Mouse (Mus musculus): ENCODE measurements around the gene Tubb2a. TPM values are rescaled to one million over a fixed set of nuclear protein-coding genes. Genes with fewer than 3 reads are reported as not detected.
A peak's percentile ranks its signal among the peaks of the same experiment; 100 is the strongest.
"Not testable (repeated sequence)": the region's sequence is repeated elsewhere in the genome, so short reads cannot be mapped to it uniquely, and the experiment has no call there.

Tubb2a gene
- polyA plus RNA-seq, 1 experiment from 2014 or later: 26.8 TPM

DNA sequence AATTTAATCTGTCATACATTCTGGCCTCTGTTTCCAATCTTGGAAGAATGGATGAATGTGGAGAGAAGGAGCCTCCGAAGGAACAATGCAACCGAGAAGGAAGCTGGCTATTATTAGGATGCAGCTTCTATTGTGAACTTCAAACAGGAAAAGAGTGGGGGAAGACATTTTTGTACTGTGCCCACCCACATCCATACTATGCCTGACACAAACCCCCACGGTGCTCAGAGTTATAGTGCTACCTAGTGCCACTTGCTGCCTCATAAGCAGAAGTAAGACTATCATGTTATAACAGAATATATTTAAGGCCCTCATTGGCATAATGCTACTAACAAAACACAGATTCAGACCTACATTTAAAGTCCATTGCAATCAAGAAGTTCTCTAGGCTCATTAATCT, 11.6 kb upstream of the Tubb2a start:
- TF ChIP-seq CTCF (IDR thresholded peaks at IDR 0.05): no peak

GRCm38 (mm10) chr13:34088871-34089288, 11.1 kb upstream of the Tubb2a start:
- POLR2A ChIA-PET: no interaction called here
- ATAC-seq: no peak
- in situ Hi-C loops (cut with MboI; ENCODE audit: low pct_unique_long_range_greater_than_20kb): no loop called here

More for the DNA sequence above, 11.6 kb upstream of the Tubb2a start:
- H3K27me3 ChIP-seq: no peaks in the 10 kb centered on the region
- ATAC-seq (no peak), DNase-seq (ENCODE audit: low read depth, low spot score) (no peak)
- ChIA-PET POLR2A (no interaction called here), CTCF (interaction anchor here (0.9 to 2.0 kb wide), 3 partner anchors 11 to 43 kb away, joined by 3 to 6 read pairs (median 4); no protein-coding TSS in a partner anchor)
- in situ Hi-C loops (cut with MboI; ENCODE audit: low pct_unique_long_range_greater_than_20kb): no loop called here

GRCm38 (mm10) chr13:34088201-34088649, 10.4 kb upstream of the Tubb2a start:
- POLR2A ChIA-PET; H3K27me3 ChIP-seq; in situ Hi-C loops (cut with MboI; ENCODE audit: low pct_unique_long_range_greater_than_20kb); DNase-seq (ENCODE audit: low read depth, low spot score): not testable (repeated sequence)
- peak; percentile 84 for ATAC-seq
- CTCF ChIA-PET: interaction anchor here (1.1 to 2.0 kb wide), 3 partner anchors 8 to 42 kb away, joined by 3 to 6 read pairs (median 3); no protein-coding TSS in a partner anchor

More at GRCm38 (mm10) chr13:34088871-34089288, 11.1 kb upstream of the Tubb2a start:
- no peaks in the 10 kb centered on the region for H3K27me3 ChIP-seq
- no peak for DNase-seq (ENCODE audit: low read depth, low spot score)
- CTCF ChIA-PET: interaction anchor here (1.1 to 2.0 kb wide), 3 partner anchors 11 to 43 kb away, joined by 3 to 6 read pairs (median 4); no protein-coding TSS in a partner anchor
- no peak for TF ChIP-seq CTCF (IDR thresholded peaks at IDR 0.05)

DNA sequence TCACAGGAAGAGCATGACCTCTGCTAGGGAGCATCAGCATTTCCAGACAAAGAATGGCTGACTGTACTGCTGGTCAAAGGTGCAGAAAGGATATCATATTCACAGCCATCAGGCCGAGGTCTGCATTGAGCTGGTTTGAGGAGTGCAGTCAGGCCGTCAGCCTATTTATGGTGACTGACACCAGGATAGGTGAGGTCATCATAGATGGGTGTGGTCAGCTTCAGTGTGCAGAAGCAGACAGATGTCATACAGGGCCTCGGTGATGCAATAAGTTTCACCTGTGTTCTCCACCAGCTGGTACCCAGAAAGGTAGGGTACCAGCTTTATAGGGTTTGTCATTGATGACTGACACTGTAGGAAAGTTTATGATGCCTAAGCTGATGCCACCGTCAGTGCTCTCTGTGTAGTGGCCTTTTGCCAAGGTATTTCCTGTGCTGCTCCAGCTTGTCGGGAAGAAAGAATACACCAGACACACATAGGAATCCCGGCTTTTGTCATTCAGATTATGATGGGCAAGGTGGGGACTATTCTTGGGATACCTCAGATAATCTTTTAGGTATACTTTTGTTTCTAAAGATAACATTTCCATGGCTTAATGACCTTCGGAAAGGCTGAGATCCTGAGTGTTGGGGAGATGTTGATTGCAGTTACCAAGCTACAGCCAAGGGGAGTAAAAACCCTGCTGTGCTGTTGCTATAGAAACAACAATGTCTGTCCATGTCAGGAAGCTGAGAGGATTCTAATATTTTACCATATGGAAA, 9.4 kb upstream of the Tubb2a start:
- in situ Hi-C loops (cut with MboI; ENCODE audit: low pct_unique_long_range_greater_than_20kb): no loop called here
- CTCF ChIA-PET: interaction anchor here (0.9 to 1.5 kb wide), 2 partner anchors 9 to 22 kb away, joined by 3 read pairs; no protein-coding TSS in a partner anchor
- DNase-seq (ENCODE audit: low read depth, low spot score) (no peak), ATAC-seq (no peak)
- no peak for TF ChIP-seq CTCF (IDR thresholded peaks at IDR 0.05)
- H3K27me3 ChIP-seq: no peaks in the 10 kb centered on the region
- POLR2A ChIA-PET: interaction anchor here (1.4 kb wide), 1 partner anchor 42 kb away, joined by 3 read pairs; no protein-coding TSS in a partner anchor

DNA sequence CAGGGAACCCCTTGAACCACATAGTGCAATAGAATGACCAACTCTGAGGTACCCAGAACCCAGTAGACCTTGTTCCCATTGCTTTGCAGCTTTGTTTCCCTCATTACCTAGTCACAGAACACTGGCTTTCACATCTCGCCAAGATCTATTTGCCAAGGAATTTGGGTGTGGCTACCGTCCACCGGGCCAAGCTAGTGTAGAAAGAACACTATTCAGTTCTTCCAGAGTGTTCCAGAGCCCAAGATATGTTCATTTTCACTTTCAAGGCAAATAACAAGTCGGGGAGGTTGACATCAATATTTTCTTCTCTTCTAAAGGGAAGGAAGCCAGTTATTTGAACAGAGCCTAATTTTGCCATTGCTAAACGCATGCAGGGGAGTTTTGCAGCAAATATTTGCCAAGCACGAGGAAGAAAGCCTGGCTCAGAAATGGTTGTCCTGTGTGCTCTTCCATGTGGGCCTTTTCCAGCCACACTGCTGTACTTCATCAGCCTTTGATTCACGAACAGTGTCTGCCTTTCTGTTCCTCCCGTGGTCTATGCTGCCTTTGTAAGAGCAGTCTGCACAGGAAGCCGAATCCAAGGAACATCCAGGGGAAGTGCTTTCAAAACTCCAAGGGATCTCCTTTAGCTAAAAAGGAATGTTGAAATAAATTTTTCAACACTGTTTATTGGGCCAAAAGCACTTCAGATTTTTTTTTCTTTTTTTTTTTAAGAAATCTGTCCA, 6.4 kb upstream of the Tubb2a start:
- TF ChIP-seq CTCF (IDR thresholded peaks at IDR 0.05): no peak
- no peaks in the 10 kb centered on the region for H3K27me3 ChIP-seq
- POLR2A ChIA-PET: interaction anchor here (0.7 kb wide), 1 partner anchor 53 kb away, joined by 4 read pairs; no protein-coding TSS in a partner anchor
- no peak for DNase-seq (ENCODE audit: low read depth, low spot score)
- CTCF ChIA-PET: interaction anchor here (1.3 kb wide), 1 partner anchor 11 kb away, joined by 5 read pairs; no protein-coding TSS in a partner anchor
- in situ Hi-C loops (cut with MboI; ENCODE audit: low pct_unique_long_range_greater_than_20kb): no loop called here
- ATAC-seq: no peak

GRCm38 (mm10) chr13:34081926-34082325, 4.1 kb upstream of the Tubb2a start:
- in situ Hi-C loops (cut with MboI; ENCODE audit: low pct_unique_long_range_greater_than_20kb): no loop called here
- ATAC-seq: no peak
- POLR2A ChIA-PET: no interaction called here

GRCm38 (mm10) chr13:34079801-34080200, 2.0 kb upstream of the Tubb2a start:
- ChIA-PET POLR2A (no interaction called here), CTCF (no interaction called here)
- in situ Hi-C loops (cut with MboI; ENCODE audit: low pct_unique_long_range_greater_than_20kb): no loop called here
- DNase-seq (ENCODE audit: low read depth, low spot score) (no peak), ATAC-seq (no peak)
- no peak for TF ChIP-seq CTCF (IDR thresholded peaks at IDR 0.05)
- no peaks in the 10 kb centered on the region for H3K27me3 ChIP-seq

More at GRCm38 (mm10) chr13:34081926-34082325, 4.1 kb upstream of the Tubb2a start:
- DNase-seq (ENCODE audit: low read depth, low spot score): no peak
- CTCF ChIA-PET: no interaction called here
- TF ChIP-seq CTCF (IDR thresholded peaks at IDR 0.05): no peak
- H3K27me3 ChIP-seq: no peaks in the 10 kb centered on the region

DNA sequence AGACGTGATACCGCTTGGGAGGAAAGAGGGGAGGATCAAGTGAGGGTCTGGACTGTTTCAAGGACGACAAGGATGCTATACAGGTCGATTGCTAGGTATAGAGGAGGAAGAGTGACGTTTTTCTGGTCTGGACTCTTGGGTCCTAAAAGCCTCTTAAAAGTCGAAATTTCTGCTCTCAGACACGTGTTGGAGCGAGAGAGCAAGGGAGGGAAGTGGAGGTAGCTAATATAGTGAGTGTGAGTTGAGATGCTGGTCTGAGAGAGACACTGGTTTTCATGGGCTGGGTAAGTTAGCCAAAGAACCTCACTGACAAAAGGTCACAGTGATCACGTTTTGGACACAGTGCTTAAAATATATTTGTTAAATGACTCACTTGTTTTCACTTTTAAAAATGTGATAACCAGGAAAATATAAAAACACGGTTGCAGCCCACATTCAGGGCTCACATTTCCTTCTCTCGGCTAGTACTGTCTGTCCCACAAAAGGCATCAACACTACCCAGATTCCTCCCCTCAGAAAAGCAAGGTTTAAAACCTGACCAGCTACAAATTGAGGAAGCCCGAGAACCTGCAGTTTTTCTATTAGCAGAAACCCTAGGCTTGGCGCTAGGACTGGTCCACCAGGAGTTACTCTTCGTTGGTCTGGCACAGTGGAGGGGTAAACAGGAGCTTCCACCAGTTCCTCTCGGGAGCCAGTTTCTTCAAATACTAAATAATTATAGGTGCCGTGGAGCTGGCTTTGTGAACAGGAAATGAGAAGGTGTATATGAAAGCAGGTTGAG, 883 bp upstream of the Tubb2a start:
- no peak for DNase-seq (ENCODE audit: low read depth, low spot score)
- POLR2A ChIA-PET: no interaction called here
- TF ChIP-seq CTCF (IDR thresholded peaks at IDR 0.05): no peak
- in situ Hi-C loops (cut with MboI; ENCODE audit: low pct_unique_long_range_greater_than_20kb): no loop called here
- no peak for ATAC-seq
- CTCF ChIA-PET: interaction anchor here (1.0 kb wide), 1 partner anchor 16 kb away, joined by 3 read pairs; no protein-coding TSS in a partner anchor
- no peaks in the 10 kb centered on the region for H3K27me3 ChIP-seq

GRCm38 (mm10) chr13:34076561-34077491, 981 bp downstream of the Tubb2a start:
- TF ChIP-seq CTCF (IDR thresholded peaks at IDR 0.05): no peak
- ATAC-seq (no peak), DNase-seq (ENCODE audit: low read depth, low spot score) (no peak)
- CTCF ChIA-PET: no interaction called here
- in situ Hi-C loops (cut with MboI; ENCODE audit: low pct_unique_long_range_greater_than_20kb): no loop called here
- H3K27me3 ChIP-seq: no peaks in the 10 kb centered on the region
- POLR2A ChIA-PET: interaction anchor here (1.1 to 1.2 kb wide), 2 partner anchors 51 to 52 kb away, joined by 3 to 7 read pairs; no protein-coding TSS in a partner anchor

- H3K27me3 ChIP-seq; in situ Hi-C loops (cut with MboI; ENCODE audit: low pct_unique_long_range_greater_than_20kb); POLR2A ChIA-PET; CTCF ChIA-PET: not testable (repeated sequence)
- peak; percentile 44 for DNase-seq (ENCODE audit: low read depth, low spot score)
- ATAC-seq: peak; percentile 84
Observed at GRCm38 (mm10) chr13:34075893-34076292, 1.9 kb downstream of the Tubb2a start.

DNA sequence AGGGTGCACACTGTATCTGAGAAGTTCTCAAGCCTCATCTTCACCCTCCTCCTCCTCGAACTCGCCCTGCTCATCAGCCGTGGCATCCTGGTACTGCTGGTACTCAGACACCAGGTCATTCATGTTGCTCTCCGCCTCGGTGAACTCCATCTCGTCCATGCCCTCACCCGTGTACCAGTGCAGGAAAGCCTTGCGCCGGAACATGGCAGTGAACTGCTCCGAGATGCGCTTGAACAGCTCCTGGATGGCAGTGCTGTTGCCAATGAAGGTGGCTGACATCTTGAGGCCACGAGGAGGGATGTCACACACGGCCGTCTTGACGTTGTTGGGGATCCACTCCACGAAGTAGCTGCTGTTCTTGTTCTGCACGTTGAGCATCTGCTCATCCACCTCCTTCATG, 3.4 kb downstream of the Tubb2a start:
- in situ Hi-C loops (cut with MboI; ENCODE audit: low pct_unique_long_range_greater_than_20kb); POLR2A ChIA-PET; H3K27me3 ChIP-seq; DNase-seq (ENCODE audit: low read depth, low spot score); ATAC-seq; CTCF ChIA-PET: not testable (repeated sequence)
